Mouse (Mus musculus): ENCODE measurements around the gene Cacna1d.

- TF ChIP-seq CTCF (conservative IDR thresholded peaks at IDR 0.05 in 1 of 2, IDR thresholded peaks at IDR 0.05 in 1 of 2; ENCODE audit: low read depth in 2 of 2, low read length in 2 of 2) (no peak), USF1 (IDR thresholded peaks at IDR 0.05; ENCODE audit: low read depth, low read length) (no peak), POLR2A (IDR thresholded peaks at IDR 0.05; ENCODE audit: low read depth, low read length) (no peak), NRF1 (IDR thresholded peaks at IDR 0.05; ENCODE audit: low read depth, low read length) (no peak), ZMIZ1 (IDR thresholded peaks at IDR 0.05; ENCODE audit: low read depth, low read length) (no peak), MAX (IDR thresholded peaks at IDR 0.05; ENCODE audit: low read length) (no peak), ZNF384 (IDR thresholded peaks at IDR 0.05; ENCODE audit: low read depth, low read length) (no peak)
Measured at GRCm38 (mm10) chr14:30324994-30325393, 166.3 kb downstream of the Cacna1d start.

Data from CH12.LX (cell line).